16 mouse cellular contexts compared by ENCODE assay signal in the genomic region with DNA sequence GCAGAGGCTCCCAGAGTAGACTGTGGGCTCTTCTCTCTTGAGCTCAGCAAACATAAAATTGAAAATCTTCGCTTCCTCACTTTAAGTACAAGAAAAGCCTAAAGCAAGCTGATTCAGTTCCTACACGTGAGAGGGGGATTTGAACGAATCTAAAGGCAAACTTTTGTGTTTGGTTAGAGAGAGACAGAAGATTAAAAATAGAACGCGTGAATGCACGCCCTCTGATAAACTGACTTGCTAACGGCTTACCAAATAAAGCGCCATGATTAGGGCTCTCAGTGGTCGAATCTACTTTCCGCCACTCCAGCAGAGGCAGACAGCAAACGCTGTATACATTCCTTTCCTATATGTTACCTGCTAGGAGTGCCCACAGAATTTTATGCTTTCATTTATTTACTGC. TPM values are rescaled to one million over a fixed set of nuclear protein-coding genes. Genes with fewer than 3 reads are reported as not detected.
A peak's percentile ranks its signal among the peaks of the same experiment; 100 is the strongest.
DNase-seq lines count a peak whose midpoint lies in the region; ATAC-seq lines count a peak whose summit lies in the region.
"Had no signal": no experiment of that assay in that cellular context is flagged by ENCODE, and none has a peak within 500 bp of the region (broad histone marks: within the 10 kb centered on the region; RNA-seq: fewer than 3 reads in every experiment).

No protein-coding gene starts in this region.

- peak overlapping the region; percentile 86 for H3K27ac ChIP-seq in heart, embryonic 15.5 days
- H3K27ac ChIP-seq in liver, embryonic 13.5 days, result no peak overlapping the region
- no peak overlapping the region for H3K27ac ChIP-seq in stomach, embryonic 14.5 days (ENCODE audit: low read length)
- H3K27ac ChIP-seq: embryonic facial prominence, embryonic 15.5 days; forebrain, embryonic 15.5 days had no signal

- no peak for DNase-seq in heart, adult 11 months
- peak; percentile 15 for DNase-seq in brain, adult 2 months (ENCODE audit: low read depth, low spot score)
- no peak for DNase-seq in liver, embryonic 13.5 days
- no peak for DNase-seq in right cerebral cortex, postnatal 25 days
- DNase-seq in right cerebral cortex, postnatal 36 days (ENCODE audit: low spot score in 2 of 2), result no peak
- DNase-seq: adrenal gland, postnatal 14 days; cerebellum, adult 9-10 months; layer of hippocampus, postnatal 36 days; lung, adult 18-20 months; lung, postnatal 4 days; thymus, adult 18-20 months had no signal

- no peaks in the 10 kb centered on the region for H3K27me3 ChIP-seq in heart, embryonic 15.5 days
- no peaks in the 10 kb centered on the region for H3K27me3 ChIP-seq in liver, embryonic 13.5 days
- H3K27me3 ChIP-seq in stomach, embryonic 14.5 days (ENCODE audit: control insufficient read depth, insufficient read depth, low read length), result no peaks in the 10 kb centered on the region
- H3K27me3 ChIP-seq: embryonic facial prominence, embryonic 15.5 days; forebrain, embryonic 15.5 days had no signal

- no peaks in the 10 kb centered on the region for H3K36me3 ChIP-seq in heart, embryonic 15.5 days
- no peaks in the 10 kb centered on the region for H3K36me3 ChIP-seq in liver, embryonic 13.5 days
- no peaks in the 10 kb centered on the region for H3K36me3 ChIP-seq in stomach, embryonic 14.5 days (ENCODE audit: control insufficient read depth, insufficient read depth, low read length)
- H3K36me3 ChIP-seq: forebrain, embryonic 15.5 days had no signal

- peak overlapping the region; percentile 40 for H3K4me2 ChIP-seq in heart, embryonic 15.5 days
- H3K4me2 ChIP-seq in liver, embryonic 13.5 days, result peak overlapping the region; percentile 1; the same call in 1 of the 2 replicates
- no peak overlapping the region for H3K4me2 ChIP-seq in stomach, embryonic 14.5 days (replicated peaks; ENCODE audit: low read depth, low read length)
- H3K4me2 ChIP-seq: embryonic facial prominence, embryonic 15.5 days; forebrain, embryonic 15.5 days had no signal

- no peak overlapping the region for H3K4me3 ChIP-seq in heart, embryonic 15.5 days
- H3K4me3 ChIP-seq in liver, embryonic 13.5 days (replicated peaks), result no peak overlapping the region
- H3K4me3 ChIP-seq in stomach, embryonic 14.5 days (ENCODE audit: low read depth, low read length), result no peak overlapping the region
- H3K4me3 ChIP-seq: embryonic facial prominence, embryonic 15.5 days; forebrain, embryonic 15.5 days had no signal

- H3K4me1 ChIP-seq in heart, embryonic 15.5 days (replicated peaks), result peaks cover 41% of the 10 kb centered on the region
- peaks cover 8% of the 10 kb centered on the region for H3K4me1 ChIP-seq in liver, embryonic 13.5 days (replicated peaks)
- no peaks in the 10 kb centered on the region for H3K4me1 ChIP-seq in stomach, embryonic 14.5 days (ENCODE audit: control insufficient read depth, insufficient read depth, low read length)
- H3K4me1 ChIP-seq: embryonic facial prominence, embryonic 15.5 days had no signal

- H3K9me3 ChIP-seq in heart, embryonic 15.5 days (replicated peaks), result no peaks in the 10 kb centered on the region
- no peaks in the 10 kb centered on the region for H3K9me3 ChIP-seq in liver, embryonic 13.5 days (replicated peaks)
- no peaks in the 10 kb centered on the region for H3K9me3 ChIP-seq in stomach, embryonic 14.5 days (ENCODE audit: control insufficient read depth, low read depth, low read length)
- H3K9me3 ChIP-seq: embryonic facial prominence, embryonic 15.5 days; forebrain, embryonic 15.5 days had no signal

- H3K9ac ChIP-seq in heart, embryonic 15.5 days, result no peak overlapping the region; the same call in 1 of the 2 replicates
- no peak overlapping the region for H3K9ac ChIP-seq in liver, embryonic 13.5 days
- H3K9ac ChIP-seq in stomach, embryonic 14.5 days (replicated peaks; ENCODE audit: low read depth, low read length), result no peak overlapping the region
- H3K9ac ChIP-seq: embryonic facial prominence, embryonic 15.5 days; forebrain, embryonic 15.5 days had no signal

- WGBS in heart, embryonic 15.5 days, result 34% methylated on average over 11 of the region's 11 CpGs
- 40% methylated on average over 11 of the region's 11 CpGs for WGBS in liver, embryonic 13.5 days (ENCODE audit: insufficient replicate concordance)
- WGBS in stomach, embryonic 14.5 days, result 60% methylated on average over 11 of the region's 11 CpGs

- ATAC-seq in heart, embryonic 15.5 days (replicated peaks; ENCODE audit: insufficient number of reproducible peaks, insufficient read depth, low FRiP score, low read depth), result 0 out of 2 replicates have a peak, but pooled peaks have one; percentile 41
- peak; percentile 60 for ATAC-seq in liver, embryonic 13.5 days (ENCODE audit: low read depth)
- 0 out of 2 replicates have a peak, but pooled peaks have one; percentile 18 for ATAC-seq in stomach, embryonic 14.5 days (ENCODE audit: insufficient number of reproducible peaks, insufficient read depth, low FRiP score, low read depth)
- ATAC-seq: CD4-positive, CD25-positive, alpha-beta regulatory T cell, adult 4 months; forebrain, embryonic 15.5 days had no signal

RNA-seq across cellular contexts. Expression of a gene that starts 31.3 kb away (rescaled TPM):
- polyA plus RNA-seq in heart, embryonic 15.5 days (2015; fragmentation: Nextera tagmentation; extraction: Ambion mirVana), result 41.6 and 45.3 TPM in 2 replicates
- polyA plus RNA-seq in liver, embryonic 13.5 days (2015; fragmentation: Nextera tagmentation; extraction: Ambion mirVana), result 2.3 and 2.5 TPM in 2 replicates
- 14.7 and 14.8 TPM in 2 replicates for polyA plus RNA-seq in stomach, embryonic 14.5 days (2014; fragmentation: Nextera tagmentation; extraction: Ambion mirVana)
